Mouse (Mus musculus): Measurements from ENCODE around the gene Ntrk3.

DNA sequence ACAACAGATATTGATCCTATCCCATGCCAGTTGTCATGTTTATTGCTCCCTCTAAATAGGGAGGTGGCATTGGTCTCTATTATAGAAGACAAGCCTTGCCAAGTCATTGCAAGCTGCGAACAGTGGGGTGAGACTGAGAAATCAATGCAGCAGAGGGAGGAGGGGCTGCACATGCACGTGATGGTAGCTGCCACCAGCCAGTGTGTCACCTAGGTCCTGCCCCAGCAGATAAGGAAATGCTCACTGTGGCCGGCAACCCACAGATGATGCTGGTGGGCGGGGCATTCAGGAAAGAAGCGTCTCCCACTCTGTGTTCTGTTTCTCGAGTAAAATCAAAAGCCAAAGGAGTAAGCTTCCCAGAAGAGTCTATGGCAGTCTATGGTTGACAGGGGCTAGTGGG is 154.1 kb downstream of the Ntrk3 start:
- TF ChIP-seq POLR2A (IDR thresholded peaks at IDR 0.05; ENCODE audit: control insufficient read depth, low read depth, low read length), result no peak
- no peak for TF ChIP-seq CTCF (IDR thresholded peaks at IDR 0.05; ENCODE audit: control insufficient read depth, insufficient read depth, insufficient replicate concordance, low read depth, low read length)

Data from testis, adult 2 months (tissue).